Mouse (Mus musculus): ENCODE measurements around the gene Rftn1. TPM values are rescaled to one million over a fixed set of nuclear protein-coding genes. Genes with fewer than 3 reads are reported as not detected.

The Rftn1 gene
- polyA plus RNA-seq, 1 experiment, result 4.2 TPM

GRCm38 (mm10) chr17:50088054-50088453, 102.4 kb downstream of the Rftn1 start:
- H3K4me1 ChIP-seq (ENCODE audit: control insufficient read depth, insufficient read depth, insufficient read length, low read length), result peaks cover 10% of the 10 kb centered on the region
- no peak overlapping the region for H3K27ac ChIP-seq (replicated peaks; ENCODE audit: low read depth, low read length)
- H3K4me3 ChIP-seq (ENCODE audit: insufficient read depth, low read depth, low read length), result no peak overlapping the region

- Histone ChIP-seq H3K4me1 (ENCODE audit: control insufficient read depth, insufficient read depth, insufficient read length, low read length) (peaks cover 12% of the 10 kb centered on the region; the same call in 1 of the 2 replicates), H3K27ac (replicated peaks; ENCODE audit: low read depth, low read length) (no peak overlapping the region), H3K4me3 (ENCODE audit: insufficient read depth, low read depth, low read length) (no peak overlapping the region)
Measured at GRCm38 (mm10) chr17:50086887-50087286, 103.6 kb downstream of the Rftn1 start.

GRCm38 (mm10) chr17:50084721-50085120, 105.8 kb downstream of the Rftn1 start:
- H3K4me1 ChIP-seq (ENCODE audit: control insufficient read depth, insufficient read depth, insufficient read length, low read length), result peaks cover 19% of the 10 kb centered on the region
- H3K4me3 ChIP-seq (ENCODE audit: insufficient read depth, low read depth, low read length), result no peak overlapping the region
- H3K27ac ChIP-seq (replicated peaks; ENCODE audit: low read depth, low read length), result no peak overlapping the region

DNA sequence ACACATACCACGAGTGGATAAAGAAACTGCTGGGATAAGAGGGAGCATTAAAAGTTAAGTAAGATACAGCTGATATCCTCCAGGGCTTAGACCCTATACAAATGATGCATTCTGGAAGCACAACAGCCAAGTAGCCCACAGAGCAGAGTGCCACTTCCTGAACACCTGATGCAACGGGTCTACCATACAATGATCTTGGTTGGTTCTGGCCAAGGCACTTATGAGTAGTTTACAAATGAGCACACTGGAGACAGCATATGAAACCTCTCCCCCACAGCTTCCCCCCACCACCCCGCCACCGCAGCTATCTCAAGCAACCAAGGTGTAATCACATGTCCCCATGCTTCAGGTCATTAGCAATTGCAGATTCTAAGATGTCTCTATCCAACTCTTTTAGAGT, 106.5 kb downstream of the Rftn1 start:
- Histone ChIP-seq H3K4me3 (ENCODE audit: insufficient read depth, low read depth, low read length) (no peak overlapping the region), H3K27ac (replicated peaks; ENCODE audit: low read depth, low read length) (no peak overlapping the region), H3K4me1 (ENCODE audit: control insufficient read depth, insufficient read depth, insufficient read length, low read length) (peaks cover 21% of the 10 kb centered on the region)

DNA sequence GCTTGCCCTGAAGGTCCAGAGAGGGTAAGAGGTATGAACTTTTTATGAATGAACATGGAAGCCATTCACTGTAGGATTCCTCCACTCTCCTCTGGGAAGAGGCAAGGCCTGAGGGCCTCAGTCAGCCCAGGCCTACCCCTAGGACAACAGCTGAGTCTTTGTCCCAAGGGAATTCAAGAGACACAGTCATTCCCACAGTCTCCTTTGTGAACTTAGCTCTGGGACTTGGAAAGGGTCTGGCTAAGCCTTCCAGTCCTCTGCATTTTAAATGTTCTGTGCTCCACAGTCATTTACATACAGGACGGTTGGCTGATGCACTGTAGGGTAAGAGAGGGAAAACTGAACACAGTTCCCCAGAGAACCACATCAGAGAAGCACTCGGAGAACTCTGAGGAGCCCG, 107.5 kb downstream of the Rftn1 start:
- peaks cover 18% of the 10 kb centered on the region for H3K4me1 ChIP-seq (ENCODE audit: control insufficient read depth, insufficient read depth, insufficient read length, low read length)
- no peak overlapping the region for H3K27ac ChIP-seq (replicated peaks; ENCODE audit: low read depth, low read length)
- no peak overlapping the region for H3K4me3 ChIP-seq (ENCODE audit: insufficient read depth, low read depth, low read length)

GRCm38 (mm10) chr17:50081647-50082046, 108.8 kb downstream of the Rftn1 start:
- Histone ChIP-seq H3K4me3 (ENCODE audit: insufficient read depth, low read depth, low read length) (no peak overlapping the region), H3K27ac (replicated peaks; ENCODE audit: low read depth, low read length) (no peak overlapping the region), H3K4me1 (ENCODE audit: control insufficient read depth, insufficient read depth, insufficient read length, low read length) (peaks cover 18% of the 10 kb centered on the region)

- Histone ChIP-seq H3K27ac (replicated peaks; ENCODE audit: low read depth, low read length) (no peak overlapping the region), H3K4me3 (ENCODE audit: insufficient read depth, low read depth, low read length) (no peak overlapping the region), H3K4me1 (ENCODE audit: control insufficient read depth, insufficient read depth, insufficient read length, low read length) (peaks cover 18% of the 10 kb centered on the region)
Measured at GRCm38 (mm10) chr17:50080991-50081390, 109.5 kb downstream of the Rftn1 start.

DNA sequence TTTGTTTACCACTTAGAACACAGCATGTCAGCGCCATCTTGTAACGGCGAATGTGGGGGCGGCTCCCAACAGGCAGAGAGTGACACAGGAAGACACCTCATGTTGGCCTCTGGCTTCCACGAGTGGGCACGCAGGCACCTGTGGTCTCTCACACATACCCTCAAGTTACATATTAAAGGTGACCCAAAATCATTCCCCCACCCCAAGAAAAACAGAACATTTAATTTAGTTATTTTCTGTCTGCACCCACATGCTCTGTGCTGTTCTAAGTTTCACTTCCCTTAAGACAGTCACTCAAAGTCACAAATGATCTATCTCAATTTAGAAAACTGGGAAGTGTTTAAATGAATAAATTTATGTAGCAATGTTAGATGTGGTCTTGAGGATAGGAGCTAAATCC, 111.7 kb downstream of the Rftn1 start:
- Histone ChIP-seq H3K4me1 (ENCODE audit: control insufficient read depth, insufficient read depth, insufficient read length, low read length) (peaks cover 18% of the 10 kb centered on the region), H3K4me3 (ENCODE audit: insufficient read depth, low read depth, low read length) (no peak overlapping the region), H3K27ac (replicated peaks; ENCODE audit: low read depth, low read length) (peak overlapping the region; percentile 54; the same call in 1 of the 2 replicates)

DNA sequence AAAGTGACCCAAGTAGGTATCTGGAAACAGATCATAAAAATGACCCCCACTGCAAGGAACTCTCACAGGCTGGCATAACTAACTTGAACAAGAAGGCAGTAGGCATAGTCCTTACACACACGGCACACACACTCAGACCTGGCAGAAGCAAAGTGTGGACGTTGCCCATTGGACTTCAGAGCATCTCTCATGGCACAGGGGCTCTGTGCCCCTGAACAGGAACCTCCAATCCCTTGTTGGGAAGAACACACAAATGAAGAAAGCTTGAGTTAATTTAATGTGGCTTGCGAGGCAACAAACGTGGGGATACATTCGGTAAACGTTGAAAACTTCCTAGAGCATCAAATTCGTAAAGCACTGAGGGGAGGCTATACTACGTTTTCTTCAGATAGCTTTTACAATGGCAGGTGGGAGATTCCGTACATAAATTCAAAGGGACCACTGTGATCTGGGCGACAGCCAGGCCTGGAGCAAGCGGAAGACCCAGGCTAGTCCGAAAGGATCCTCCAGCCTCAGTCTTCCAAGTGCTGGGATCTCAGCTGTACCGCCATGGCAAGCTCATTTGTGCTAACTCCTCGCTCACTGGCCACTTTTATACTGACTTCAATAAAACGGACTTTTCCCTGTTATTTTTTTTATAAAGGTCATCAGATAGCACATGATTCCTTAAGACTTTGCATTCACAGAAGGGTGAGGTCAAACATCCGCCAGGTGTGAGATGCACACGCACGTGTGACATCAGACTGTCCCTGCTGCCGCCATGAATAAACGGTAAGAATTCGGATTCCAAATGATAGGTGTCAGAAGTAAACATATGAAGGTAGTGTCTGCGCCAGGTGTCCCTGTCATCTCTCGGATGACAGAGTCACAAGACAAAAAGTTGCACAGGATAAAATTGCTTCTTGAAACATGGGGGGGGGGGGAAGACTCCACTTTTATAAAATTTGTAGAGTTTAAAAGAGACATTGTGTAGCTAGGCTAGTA, 117.2 kb downstream of the Rftn1 start:
- Histone ChIP-seq H3K4me3 (ENCODE audit: insufficient read depth, low read depth, low read length) (no peak overlapping the region), H3K4me1 (ENCODE audit: control insufficient read depth, insufficient read depth, insufficient read length, low read length) (no peaks in the 10 kb centered on the region), H3K27ac (replicated peaks; ENCODE audit: low read depth, low read length) (no peak overlapping the region)

- H3K4me1 ChIP-seq (ENCODE audit: control insufficient read depth, insufficient read depth, insufficient read length, low read length), result no peaks in the 10 kb centered on the region
- H3K27ac ChIP-seq (replicated peaks; ENCODE audit: low read depth, low read length), result no peak overlapping the region
- no peak overlapping the region for H3K4me3 ChIP-seq (ENCODE audit: insufficient read depth, low read depth, low read length)
Measured at GRCm38 (mm10) chr17:50071602-50071988, 118.9 kb downstream of the Rftn1 start.

DNA sequence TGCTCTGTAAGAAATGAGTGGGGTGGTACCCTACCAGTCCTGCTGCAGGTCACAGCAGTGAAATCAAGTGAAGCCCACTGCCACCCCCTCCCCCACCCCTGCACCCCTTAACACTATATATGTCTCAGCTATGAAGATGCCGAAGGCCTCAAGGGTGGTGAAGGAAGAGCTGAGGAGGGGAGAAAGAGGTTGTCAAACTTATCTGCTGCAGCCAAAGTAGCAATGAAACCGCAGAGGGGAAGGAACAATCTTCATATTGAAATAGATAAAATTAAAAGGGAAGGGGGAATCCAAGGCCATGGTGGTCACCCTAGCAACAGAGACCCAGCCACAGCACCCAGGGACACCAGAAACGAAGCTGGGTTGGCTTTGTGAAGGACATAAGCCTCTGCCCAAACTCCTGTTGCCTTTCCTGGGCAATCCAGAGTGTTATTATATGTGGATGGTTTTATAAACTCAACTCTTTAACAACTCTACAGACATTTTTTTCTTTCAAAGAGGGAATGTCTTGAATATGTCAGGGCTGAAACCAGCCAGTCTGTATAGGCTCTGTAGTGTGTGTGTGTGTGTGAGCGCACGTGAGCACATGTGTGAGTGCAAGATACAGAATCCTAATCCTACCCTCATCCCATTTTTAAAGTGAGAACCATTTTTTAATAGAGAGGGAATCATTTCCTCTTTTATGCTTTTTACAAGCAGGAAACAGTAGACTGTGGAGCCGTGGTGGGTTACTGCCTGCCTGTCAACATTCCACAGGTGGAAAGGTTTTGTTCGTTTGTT, 119.5 kb downstream of the Rftn1 start:
- Histone ChIP-seq H3K4me1 (ENCODE audit: control insufficient read depth, insufficient read depth, insufficient read length, low read length) (no peaks in the 10 kb centered on the region), H3K27ac (replicated peaks; ENCODE audit: low read depth, low read length) (no peak overlapping the region), H3K4me3 (ENCODE audit: insufficient read depth, low read depth, low read length) (no peak overlapping the region)

GRCm38 (mm10) chr17:50069897-50070636, 120.4 kb downstream of the Rftn1 start:
- peak overlapping the region; percentile 72 for H3K27ac ChIP-seq (replicated peaks; ENCODE audit: low read depth, low read length)

DNA sequence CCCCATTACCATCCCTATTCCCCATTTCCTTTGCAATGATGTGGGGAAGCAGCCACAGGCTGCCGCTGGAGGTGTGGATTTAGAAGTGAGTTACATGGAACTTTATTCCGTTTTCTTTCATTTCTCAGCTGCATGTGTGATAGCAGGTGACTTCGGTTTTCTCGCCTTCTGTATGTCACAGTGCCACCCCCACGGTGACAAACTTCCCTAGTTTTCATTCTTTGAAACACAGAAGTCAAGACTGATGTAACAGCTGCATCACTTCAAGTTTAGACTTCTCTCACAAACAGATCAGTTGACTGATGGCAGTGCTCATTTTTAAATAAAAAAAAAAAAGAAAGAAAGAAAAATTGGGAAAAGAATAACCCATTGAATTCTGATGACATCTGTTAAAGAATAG, 121.3 kb downstream of the Rftn1 start:
- Histone ChIP-seq H3K4me1 (ENCODE audit: control insufficient read depth, insufficient read depth, insufficient read length, low read length) (no peaks in the 10 kb centered on the region), H3K27ac (replicated peaks; ENCODE audit: low read depth, low read length) (no peak overlapping the region), H3K4me3 (ENCODE audit: insufficient read depth, low read depth, low read length) (no peak overlapping the region)

More at GRCm38 (mm10) chr17:50069897-50070636, 120.4 kb downstream of the Rftn1 start:
- Histone ChIP-seq H3K4me1 (ENCODE audit: control insufficient read depth, insufficient read depth, insufficient read length, low read length) (no peaks in the 10 kb centered on the region), H3K4me3 (ENCODE audit: insufficient read depth, low read depth, low read length) (peak overlapping the region; percentile 42)

DNA sequence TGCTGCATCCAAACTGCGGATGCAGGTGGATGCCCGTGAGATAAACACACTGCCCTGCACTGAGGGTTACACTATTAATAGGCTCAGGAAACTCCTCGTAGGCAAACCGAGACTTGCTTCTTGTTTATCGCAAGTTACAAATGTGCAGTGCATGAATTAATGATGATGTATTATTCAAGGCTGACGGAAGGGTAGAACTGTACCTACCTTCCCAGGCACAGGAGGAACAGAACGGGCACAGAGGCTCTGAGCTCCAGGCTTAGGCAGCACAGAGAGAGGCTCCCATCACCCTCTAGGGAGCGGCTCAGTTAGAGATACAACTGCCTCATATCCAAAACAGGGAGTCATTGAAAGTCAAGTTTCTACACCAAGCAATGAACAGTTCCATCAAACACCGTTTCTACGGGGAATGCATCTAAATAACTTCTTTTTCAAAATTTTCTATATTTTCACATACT, 121.8 kb downstream of the Rftn1 start:
- Histone ChIP-seq H3K4me3 (ENCODE audit: insufficient read depth, low read depth, low read length) (no peak overlapping the region), H3K27ac (replicated peaks; ENCODE audit: low read depth, low read length) (no peak overlapping the region), H3K4me1 (ENCODE audit: control insufficient read depth, insufficient read depth, insufficient read length, low read length) (peaks cover 3% of the 10 kb centered on the region)

Data from brown adipose tissue, adult 24 weeks (tissue).